Mouse (Mus musculus) thymus, adult 18-20 months (tissue): ENCODE results near the gene Ndufv1.
"Not testable (repeated sequence)": the region's sequence is repeated elsewhere in the genome, so short reads cannot be mapped to it uniquely, and the experiment has no call there.

ENCODE experiments used
- DNase-seq, 2 experiments: peaks; one replicate each; pipeline ENCODE4 v3.0.0; 2022; ENCODE audit warnings: mixed read lengths in 2 of 2

The Ndufv1 gene

GRCm38 (mm10) chr19:3967258-3967657 is 45.3 kb downstream of the Ndufv1 start:
- DNase-seq, result no peak

GRCm38 (mm10) chr19:3966330-3967075 is 46.1 kb downstream of the Ndufv1 start:
- no peak for DNase-seq

- DNase-seq, result no peak
Observed at GRCm38 (mm10) chr19:3964030-3964429, 48.6 kb downstream of the Ndufv1 start.

GRCm38 (mm10) chr19:3962469-3962868 is 50.1 kb downstream of the Ndufv1 start:
- no peak for DNase-seq

- not testable (repeated sequence) for DNase-seq
Observed at GRCm38 (mm10) chr19:3961805-3962204, 50.8 kb downstream of the Ndufv1 start.

GRCm38 (mm10) chr19:3960211-3960610 is 52.4 kb downstream of the Ndufv1 start:
- no peak for DNase-seq

- no peak for DNase-seq
Observed at GRCm38 (mm10) chr19:3959030-3959429, 53.6 kb downstream of the Ndufv1 start.

GRCm38 (mm10) chr19:3958470-3958869 is 54.1 kb downstream of the Ndufv1 start, which contains the start of gene Aldh3b3:
Gene Aldh3b3 (plus strand): TSS chr19:3958645.
- no peak for DNase-seq
